Mouse (Mus musculus): Measurements from ENCODE around the gene Suv39h1. TPM values are rescaled to one million over a fixed set of nuclear protein-coding genes. Genes with fewer than 3 reads are reported as not detected.

Suv39h1 gene
- total RNA-seq, 2 experiments from 2014 or later = 53.5 to 79.2 TPM

GRCm38 (mm10) chrX:8033009-8033408 lies 41.6 kb downstream of the Suv39h1 start:
- peak; percentile 66 for ATAC-seq (replicated peaks; ENCODE audit: poor library complexity)

- ATAC-seq (replicated peaks; ENCODE audit: poor library complexity) = no peak
Measured at GRCm38 (mm10) chrX:8026811-8027210, 47.7 kb downstream of the Suv39h1 start.

GRCm38 (mm10) chrX:8024795-8025194 lies 49.8 kb downstream of the Suv39h1 start:
- ATAC-seq (replicated peaks; ENCODE audit: poor library complexity) = no peak

GRCm38 (mm10) chrX:8020111-8020778 lies 54.3 kb downstream of the Suv39h1 start:
- ATAC-seq (replicated peaks; ENCODE audit: poor library complexity) = peak; percentile 54; the same call in 1 of the 2 replicates

- ATAC-seq (replicated peaks; ENCODE audit: poor library complexity) = no peak
Measured at GRCm38 (mm10) chrX:8018286-8018685, 56.3 kb downstream of the Suv39h1 start, which contains the start of gene Glod5. Glod5 (minus strand) TSS chrX:8018492.

- ATAC-seq (replicated peaks; ENCODE audit: poor library complexity) = peak; percentile 77
Measured at GRCm38 (mm10) chrX:8017142-8017541, 57.4 kb downstream of the Suv39h1 start.

GRCm38 (mm10) chrX:8015675-8016074 lies 58.9 kb downstream of the Suv39h1 start:
- ATAC-seq (replicated peaks; ENCODE audit: poor library complexity) = peak; percentile 83

- no peak for ATAC-seq (replicated peaks; ENCODE audit: poor library complexity)
Measured at GRCm38 (mm10) chrX:8013569-8014314, 60.8 kb downstream of the Suv39h1 start.

- ATAC-seq (replicated peaks; ENCODE audit: poor library complexity) = no peak
Measured at GRCm38 (mm10) chrX:8013157-8013556, 61.4 kb downstream of the Suv39h1 start.

Other genes with a start within 250 kb of the Suv39h1 start
- 33.0 and 33.7 TPM in 2 replicates for gene Otud5, start 233.4 kb downstream of the Suv39h1 start, total RNA-seq (2015)
- gene Otud5, start 233.4 kb downstream of the Suv39h1 start, total RNA-seq (2017) = 48.6 and 58.7 TPM in 2 replicates
- 5.9 TPM in 2 replicates for gene Pim2, start 196.5 kb downstream of the Suv39h1 start, total RNA-seq (2015)
- 1.2 and 1.5 TPM in 2 replicates for gene Pim2, start 196.5 kb downstream of the Suv39h1 start, total RNA-seq (2017)
- 8.9 and 10.4 TPM in 2 replicates for gene Slc35a2, start 190.7 kb downstream of the Suv39h1 start, total RNA-seq (2015)
- 12.2 and 25.1 TPM in 2 replicates for gene Slc35a2, start 190.7 kb downstream of the Suv39h1 start, total RNA-seq (2017)
- gene Pqbp1, start 175.5 kb downstream of the Suv39h1 start, total RNA-seq (2015) = 25.1 and 30.3 TPM in 2 replicates
- 136 and 167 TPM in 2 replicates for gene Pqbp1, start 175.5 kb downstream of the Suv39h1 start, total RNA-seq (2017)
- gene Timm17b, start 175.4 kb downstream of the Suv39h1 start, total RNA-seq (2015) = 116 and 133 TPM in 2 replicates
- gene Timm17b, start 175.4 kb downstream of the Suv39h1 start, total RNA-seq (2017) = 79.3 and 90.7 TPM in 2 replicates
- gene Gm10491, start 166.9 kb downstream of the Suv39h1 start, total RNA-seq (2015) = not detected in 2 replicates
- gene Gm10491, start 166.9 kb downstream of the Suv39h1 start, total RNA-seq (2017) = not detected in 2 replicates
- gene Gm10490, start 165.2 kb downstream of the Suv39h1 start, total RNA-seq (2015) = not detected in 2 replicates
- not detected in 2 replicates for gene Gm10490, start 165.2 kb downstream of the Suv39h1 start, total RNA-seq (2017)
- gene Pcsk1n, start 154.9 kb downstream of the Suv39h1 start, total RNA-seq (2015) = not detected in 2 replicates
- gene Pcsk1n, start 154.9 kb downstream of the Suv39h1 start, total RNA-seq (2017) = not detected in 2 replicates
- gene Eras, start 146.2 kb downstream of the Suv39h1 start, total RNA-seq (2015) = not detected in 2 replicates
- gene Eras, start 146.2 kb downstream of the Suv39h1 start, total RNA-seq (2017) = not detected in 2 replicates
- 9.2 and 10.4 TPM in 2 replicates for gene Hdac6, start 126.9 kb downstream of the Suv39h1 start, total RNA-seq (2015)
- gene Hdac6, start 126.9 kb downstream of the Suv39h1 start, total RNA-seq (2017) = 6.5 and 7.6 TPM in 2 replicates
- 10.7 and 26.3 TPM in 2 replicates for gene Gata1, start 96.7 kb downstream of the Suv39h1 start, total RNA-seq (2015)
- gene Gata1, start 96.7 kb downstream of the Suv39h1 start, total RNA-seq (2017) = 8.7 and 20.8 TPM in 2 replicates
- gene Glod5, start 56.3 kb downstream of the Suv39h1 start, total RNA-seq (2015) = not detected in 2 replicates
- not detected in 2 replicates for gene Glod5, start 56.3 kb downstream of the Suv39h1 start, total RNA-seq (2017)
- gene Was, start 15.7 kb upstream of the Suv39h1 start, total RNA-seq (2015) = 73.0 and 75.7 TPM in 2 replicates
- gene Was, start 15.7 kb upstream of the Suv39h1 start, total RNA-seq (2017) = 98.9 and 103 TPM in 2 replicates
- gene Wdr13, start 58.1 kb upstream of the Suv39h1 start, total RNA-seq (2015) = 11.9 and 14.4 TPM in 2 replicates
- 16.3 and 25.5 TPM in 2 replicates for gene Wdr13, start 58.1 kb upstream of the Suv39h1 start, total RNA-seq (2017)
- 1,002 and 1,150 TPM in 2 replicates for gene Rbm3, start 71.1 kb upstream of the Suv39h1 start, total RNA-seq (2015)
- 1,310 and 1,340 TPM in 2 replicates for gene Rbm3, start 71.1 kb upstream of the Suv39h1 start, total RNA-seq (2017)
- gene Tbc1d25, start 101.4 kb upstream of the Suv39h1 start, total RNA-seq (2015) = 9.8 and 13.9 TPM in 2 replicates
- gene Tbc1d25, start 101.4 kb upstream of the Suv39h1 start, total RNA-seq (2017) = 5.5 and 5.8 TPM in 2 replicates
- 53.5 and 55.4 TPM in 2 replicates for gene Ebp, start 118.8 kb upstream of the Suv39h1 start, total RNA-seq (2015)
- 81.8 and 96.9 TPM in 2 replicates for gene Ebp, start 118.8 kb upstream of the Suv39h1 start, total RNA-seq (2017)
- 0.32 and 0.49 TPM in 2 replicates for gene Porcn, start 131.8 kb upstream of the Suv39h1 start, total RNA-seq (2015)
- not detected in 2 replicates for gene Porcn, start 131.8 kb upstream of the Suv39h1 start, total RNA-seq (2017)
- 28.1 and 36.6 TPM in 2 replicates for gene Ftsj1, start 177.6 kb upstream of the Suv39h1 start, total RNA-seq (2015)
- 23.7 and 25.1 TPM in 2 replicates for gene Ftsj1, start 177.6 kb upstream of the Suv39h1 start, total RNA-seq (2017)
- gene Slc38a5, start 196.4 kb upstream of the Suv39h1 start, total RNA-seq (2015) = 6.6 and 12.0 TPM in 2 replicates
- 3.2 and 8.6 TPM in 2 replicates for gene Slc38a5, start 196.4 kb upstream of the Suv39h1 start, total RNA-seq (2017)

All from megakaryocyte progenitor cell, adult 5-6 weeks (primary cell).